Mouse (Mus musculus): ENCODE results near the gene Gm45837.

Gene Gm45837

GRCm38 (mm10) chr7:101391909-101392479 is 18.7 kb upstream of the Gm45837 start:
- no peak for DNase-seq (ENCODE audit: low read depth)

GRCm38 (mm10) chr7:101393015-101393414 is 17.7 kb upstream of the Gm45837 start:
- DNase-seq (ENCODE audit: low read depth) = no peak

- DNase-seq (ENCODE audit: low read depth) = peak; percentile 84
Measured at GRCm38 (mm10) chr7:101393694-101394504, 16.8 kb upstream of the Gm45837 start.

- no peak for DNase-seq (ENCODE audit: low read depth)
Measured at GRCm38 (mm10) chr7:101394569-101394968, 16.1 kb upstream of the Gm45837 start.

GRCm38 (mm10) chr7:101395471-101395870 is 15.2 kb upstream of the Gm45837 start:
- DNase-seq (ENCODE audit: low read depth) = no peak

- DNase-seq (ENCODE audit: low read depth) = peak; percentile 62
Measured at GRCm38 (mm10) chr7:101397175-101397574, 13.5 kb upstream of the Gm45837 start.

GRCm38 (mm10) chr7:101401510-101401909 is 9.2 kb upstream of the Gm45837 start:
- DNase-seq (ENCODE audit: low read depth) = no peak

GRCm38 (mm10) chr7:101403831-101404230 is 6.9 kb upstream of the Gm45837 start:
- DNase-seq (ENCODE audit: low read depth) = no peak

GRCm38 (mm10) chr7:101412796-101413195 is 2.1 kb downstream of the Gm45837 start:
- peak; percentile 86 for DNase-seq (ENCODE audit: low read depth)

- no peak for DNase-seq (ENCODE audit: low read depth)
Measured at GRCm38 (mm10) chr7:101414209-101414608, 3.5 kb downstream of the Gm45837 start.

GRCm38 (mm10) chr7:101414661-101415511 is 4.2 kb downstream of the Gm45837 start:
- DNase-seq (ENCODE audit: low read depth) = no peak

GRCm38 (mm10) chr7:101415512-101416100 is 4.9 kb downstream of the Gm45837 start:
- DNase-seq (ENCODE audit: low read depth) = no peak

- no peak for DNase-seq (ENCODE audit: low read depth)
Measured at GRCm38 (mm10) chr7:101416391-101416790, 5.7 kb downstream of the Gm45837 start.

GRCm38 (mm10) chr7:101419013-101419770 is 8.5 kb downstream of the Gm45837 start:
- peak; percentile 15 for DNase-seq (ENCODE audit: low read depth)

- no peak for DNase-seq (ENCODE audit: low read depth)
Measured at GRCm38 (mm10) chr7:101421529-101421928, 10.8 kb downstream of the Gm45837 start, which contains the start of gene Pde2a. Gene Pde2a (plus strand): TSS chr7:101421691.

- DNase-seq (ENCODE audit: low read depth) = peak; percentile 77
Measured at GRCm38 (mm10) chr7:101422069-101422468, 11.4 kb downstream of the Gm45837 start.

GRCm38 (mm10) chr7:101422646-101423045 is 12.0 kb downstream of the Gm45837 start:
- DNase-seq (ENCODE audit: low read depth) = no peak

GRCm38 (mm10) chr7:101423970-101424369 is 13.3 kb downstream of the Gm45837 start:
- no peak for DNase-seq (ENCODE audit: low read depth)

- peak; percentile 14 for DNase-seq (ENCODE audit: low read depth)
Measured at GRCm38 (mm10) chr7:101426692-101427091, 16.0 kb downstream of the Gm45837 start.

- DNase-seq (ENCODE audit: low read depth) = peak; percentile 34
Measured at GRCm38 (mm10) chr7:101427736-101428135, 17.1 kb downstream of the Gm45837 start.

GRCm38 (mm10) chr7:101435038-101435437 is 24.4 kb downstream of the Gm45837 start:
- no peak for DNase-seq (ENCODE audit: low read depth)

Measured in NIH3T3 (cell line).